Mouse (Mus musculus) lung, adult 2 months (tissue): Measurements from ENCODE around the gene Tmbim4.

Experiments used
- CTCF ChIP-seq: fragments of 200-500 bp; IDR thresholded peaks from 2 replicates; pipeline ENCODE4 v1.5.1; 2011; ENCODE audit warnings: mild to moderate bottlenecking, low read length, control low read depth; ENCODE audit not compliant: insufficient read depth
- POLR2A ChIP-seq: fragments of 200-500 bp; IDR thresholded peaks from 2 replicates; pipeline ENCODE4 v1.6.1; 2011; ENCODE audit warnings: low read depth, mild to moderate bottlenecking, control low read depth, low read length, borderline replicate concordance; ENCODE audit errors: extremely low read depth

GRCm38 (mm10) chr10:120218996-120219395 lies 17.6 kb downstream of the Tmbim4 start:
- TF ChIP-seq CTCF (no peak), POLR2A (no peak)
